Mouse (Mus musculus) retina, embryonic 14.5 days (tissue): ENCODE measurements around the gene Dnajb8.

Source experiments
- DNase-seq: peaks from one replicate; pipeline ENCODE4 v3.0.0-alpha.2; 2015; ENCODE audit warnings: low spot score

Gene Dnajb8

GRCm38 (mm10) chr6:88221968-88222367 lies at the start of gene Dnajb8:
TSS of gene Dnajb8 (plus strand) at chr6:88222268.
- no peak for DNase-seq

DNA sequence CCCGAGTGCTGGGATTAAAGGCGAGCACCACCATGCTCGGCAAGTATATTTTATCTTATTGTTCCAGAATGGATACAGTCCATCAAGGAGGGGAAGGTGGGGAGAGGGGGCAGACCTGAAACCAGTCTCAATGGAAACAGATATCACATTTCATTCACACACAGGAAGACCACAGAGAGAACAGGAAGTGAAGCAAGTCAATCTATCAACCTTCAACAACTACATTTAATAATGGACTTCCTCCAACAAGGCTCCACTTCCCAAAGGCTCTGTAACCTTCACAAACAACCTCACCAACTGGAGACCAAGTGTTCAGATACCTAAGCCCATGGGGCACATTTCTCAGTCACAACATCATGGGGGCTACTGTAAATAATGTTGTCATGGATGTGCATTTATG lies 47.9 kb upstream of the Dnajb8 start:
- DNase-seq = no peak

DNA sequence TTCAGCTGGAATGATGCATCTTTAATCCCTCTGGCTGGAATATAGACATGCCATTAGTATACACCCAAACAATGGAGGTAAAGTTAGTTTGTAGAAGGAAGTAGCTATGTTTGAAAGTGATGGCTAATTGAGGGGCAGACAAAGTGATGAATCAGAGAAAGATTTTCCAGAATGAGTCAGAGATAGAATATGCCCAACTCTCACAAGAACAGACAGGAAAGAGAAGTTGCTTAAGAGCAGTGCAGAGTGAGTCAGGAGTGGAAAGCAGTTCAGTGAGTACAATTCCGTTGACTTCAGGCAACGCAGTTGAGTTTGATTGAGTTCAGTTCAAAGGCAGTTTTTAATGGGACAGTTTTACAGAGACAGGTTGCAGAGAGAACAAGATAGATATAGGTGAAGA lies 47.4 kb upstream of the Dnajb8 start:
- DNase-seq = no peak

DNA sequence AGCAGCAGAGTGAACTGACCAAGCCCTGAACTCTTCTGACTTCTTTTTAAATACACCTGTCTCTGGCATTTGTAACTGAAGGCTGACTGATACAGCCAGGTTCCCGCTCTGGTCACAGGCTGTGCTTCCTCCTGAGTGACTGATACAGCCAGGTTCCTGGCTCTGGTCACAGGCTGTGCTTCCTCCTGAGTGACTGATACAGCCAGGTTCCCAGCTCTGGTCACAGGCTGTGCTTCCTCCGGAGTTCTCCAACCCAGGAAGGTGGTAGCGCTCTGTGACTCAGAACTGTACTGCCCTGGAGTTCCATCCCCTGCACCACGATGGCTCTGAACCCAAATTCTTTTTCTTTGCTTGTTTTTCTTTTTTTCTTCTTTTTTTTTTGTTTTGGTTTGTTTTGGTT lies 37.4 kb upstream of the Dnajb8 start:
- DNase-seq = no peak

DNA sequence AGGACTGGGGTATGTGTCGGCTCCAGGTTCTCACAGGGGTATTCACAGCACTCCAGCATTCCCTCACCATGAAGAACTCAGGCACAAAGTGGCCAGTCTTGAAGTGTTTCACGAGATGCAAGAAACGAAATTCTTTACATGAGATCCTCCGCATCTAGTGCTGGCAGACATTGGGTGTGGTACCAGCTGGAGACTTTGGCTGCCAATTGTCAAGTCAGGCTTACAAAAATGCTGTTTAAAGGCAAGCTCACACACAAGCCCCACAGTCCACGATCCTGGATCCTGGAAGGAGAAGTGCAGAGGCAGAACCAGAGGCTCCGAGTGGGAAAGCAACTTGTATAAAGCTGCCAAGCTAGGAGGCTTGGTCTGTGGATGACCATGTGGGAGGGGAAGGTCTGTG lies 33.9 kb upstream of the Dnajb8 start:
- DNase-seq = no peak

DNA sequence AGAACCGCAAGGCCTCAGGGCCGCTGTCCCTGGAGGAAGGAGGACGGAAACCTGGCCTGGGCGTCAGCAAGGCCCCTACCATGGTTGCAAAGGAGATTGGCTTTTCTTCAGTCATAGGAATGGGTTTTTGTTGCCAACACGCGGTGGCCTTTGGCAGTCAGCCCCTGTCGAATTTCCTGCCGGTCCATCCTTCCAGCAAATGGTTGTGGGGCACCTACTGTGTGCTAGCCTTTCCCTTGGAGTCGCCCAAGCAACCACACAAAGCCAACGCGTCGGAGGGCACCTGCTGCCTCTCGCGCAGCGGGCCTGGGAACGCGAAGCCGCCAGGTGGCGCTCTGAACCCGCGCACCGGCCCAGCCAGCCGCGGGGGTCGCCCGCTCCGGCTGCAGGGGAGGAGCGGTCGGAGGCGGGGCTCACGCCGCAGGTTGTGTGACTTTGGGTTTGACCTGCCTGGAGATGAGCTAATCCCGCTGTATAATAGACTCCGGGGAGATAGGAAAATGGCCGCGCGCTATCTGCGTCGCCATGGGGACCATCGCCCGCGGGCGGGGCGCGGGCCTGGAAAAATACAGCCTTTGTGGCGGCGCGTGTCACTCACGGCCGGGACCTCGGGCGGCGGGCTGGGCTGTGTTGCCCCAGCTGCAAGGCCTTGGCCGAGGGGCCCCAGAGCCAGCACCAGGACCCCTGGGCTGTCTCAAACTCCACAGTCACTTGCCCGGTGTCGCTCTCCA lies 32.6 kb upstream of the Dnajb8 start:
- DNase-seq = peak; percentile 86

- no peak for DNase-seq
Observed at GRCm38 (mm10) chr6:88190043-88190309, 32.1 kb upstream of the Dnajb8 start.

- peak; percentile 41 for DNase-seq
Observed at GRCm38 (mm10) chr6:88190310-88191023, 31.6 kb upstream of the Dnajb8 start.

- DNase-seq = peak; percentile 26
Observed at GRCm38 (mm10) chr6:88191024-88191365, 31.1 kb upstream of the Dnajb8 start.

DNA sequence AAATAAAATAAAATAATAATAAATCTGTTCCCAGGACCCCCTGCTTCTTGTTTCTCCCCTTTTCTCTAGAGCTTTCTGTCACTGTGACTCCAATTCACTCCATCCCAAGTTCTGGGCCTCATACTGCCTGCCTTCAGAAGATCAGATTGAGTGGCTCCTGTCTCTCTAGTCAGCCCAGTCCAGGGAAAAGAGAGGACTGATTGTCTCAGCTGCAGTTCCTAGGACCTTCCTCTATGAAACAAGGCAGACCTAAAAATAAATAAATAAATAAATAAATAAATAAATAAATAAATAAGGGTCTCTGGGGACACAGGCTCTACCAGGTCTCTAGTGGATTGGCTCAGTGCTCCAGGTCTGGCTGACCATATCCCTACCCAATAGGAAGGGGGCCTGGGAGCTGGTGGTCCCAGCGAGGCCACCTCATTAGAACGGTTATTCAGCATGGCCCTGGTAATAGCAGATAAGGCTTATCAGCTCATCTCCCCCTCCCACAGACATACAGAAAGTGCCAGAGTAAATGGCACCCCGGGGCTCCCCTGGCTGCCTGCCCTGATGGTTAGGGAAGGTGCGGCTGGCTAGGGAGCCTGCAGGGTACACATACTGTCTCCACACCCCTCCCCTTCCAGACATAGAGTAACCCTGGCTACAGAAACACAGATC lies 30.5 kb upstream of the Dnajb8 start:
- no peak for DNase-seq

- DNase-seq = no peak
Observed at GRCm38 (mm10) chr6:88192756-88193155, 29.3 kb upstream of the Dnajb8 start.

- DNase-seq = peak; percentile 40
Observed at GRCm38 (mm10) chr6:88193433-88194052, 28.5 kb upstream of the Dnajb8 start, which contains the start of gene Gata2. TSS of gene Gata2 (plus strand) at chr6:88193891.

GRCm38 (mm10) chr6:88194053-88194977 lies 27.8 kb upstream of the Dnajb8 start:
- DNase-seq = peak; percentile 54

DNA sequence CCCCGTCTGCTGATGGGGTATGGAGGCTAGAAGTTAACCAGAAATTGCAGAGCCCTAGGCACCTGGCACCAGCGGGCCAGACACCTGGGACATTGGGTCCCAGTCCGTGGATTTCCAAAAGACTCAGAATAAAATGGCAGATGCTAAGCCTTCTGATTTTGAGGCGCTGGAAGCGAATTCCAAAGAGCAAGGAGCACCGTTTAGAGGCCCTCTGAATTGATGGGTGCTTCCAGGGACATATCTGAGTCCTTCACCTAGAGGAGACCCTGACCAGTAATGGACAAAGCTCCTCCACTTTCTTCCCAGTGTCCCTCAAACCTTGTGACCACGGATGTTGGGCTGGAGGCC lies 27.1 kb upstream of the Dnajb8 start:
- DNase-seq = peak; percentile 31

GRCm38 (mm10) chr6:88196054-88196732 lies 25.9 kb upstream of the Dnajb8 start:
- peak; percentile 39 for DNase-seq

- peak; percentile 38 for DNase-seq
Observed at GRCm38 (mm10) chr6:88196733-88197312, 25.2 kb upstream of the Dnajb8 start.

DNA sequence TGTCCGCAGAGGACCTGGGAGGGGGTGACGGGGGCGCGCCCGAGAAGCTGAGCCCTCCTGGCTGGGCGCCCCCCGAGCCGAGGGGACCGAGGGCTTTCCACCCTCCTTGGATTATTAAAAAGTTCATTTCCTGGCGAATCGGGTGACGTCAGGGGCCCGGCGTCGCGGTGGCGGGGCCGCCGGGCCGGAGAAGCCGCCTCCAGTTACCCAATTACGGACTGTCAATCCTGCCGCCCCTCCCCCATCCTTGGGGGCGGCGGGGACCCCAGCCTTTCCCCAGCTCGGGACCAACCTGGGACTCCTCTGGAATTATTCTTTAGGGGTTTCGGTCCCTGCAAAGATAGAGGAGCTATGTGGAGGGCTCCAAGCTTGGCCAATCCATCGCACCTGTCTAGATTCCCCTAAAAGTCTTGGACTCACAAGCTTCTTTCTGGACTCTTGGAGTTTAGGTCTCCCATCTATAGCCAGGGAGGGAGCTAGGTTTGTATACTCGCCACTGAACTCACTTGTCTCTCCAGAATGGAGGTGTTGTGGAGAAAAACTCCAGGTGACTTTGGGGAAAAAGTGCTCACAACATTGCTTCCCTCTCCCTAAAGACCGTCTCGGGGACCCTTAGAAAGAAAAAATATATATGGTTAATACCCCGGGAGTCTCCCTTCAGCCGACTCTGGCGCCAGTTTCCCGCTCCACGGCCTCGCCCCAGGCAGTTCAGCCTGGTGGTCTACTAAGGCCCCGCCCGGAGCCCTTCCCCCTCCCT lies 24.6 kb upstream of the Dnajb8 start:
- DNase-seq = peak; percentile 45

- DNase-seq = peak; percentile 78
Observed at GRCm38 (mm10) chr6:88198070-88198940, 23.8 kb upstream of the Dnajb8 start.
